Mouse (Mus musculus) central nervous system, embryonic 14 days (tissue): ENCODE data around the gene Ap3s2. TPM values are rescaled to one million over a fixed set of nuclear protein-coding genes. Genes with fewer than 3 reads are reported as not detected.

Experiments used
- polyA plus RNA-seq: library from polyadenylated mRNA; depleted of rRNA; stranded (reverse); fragments of >200 nt; gene quantifications from 2 replicates; pipeline ENCODE4 v1.2.3, GENCODE M21; 2012; rRNA removed

Gene Ap3s2
- polyA plus RNA-seq: 46.1 and 51.1 TPM in 2 replicates

DNA sequence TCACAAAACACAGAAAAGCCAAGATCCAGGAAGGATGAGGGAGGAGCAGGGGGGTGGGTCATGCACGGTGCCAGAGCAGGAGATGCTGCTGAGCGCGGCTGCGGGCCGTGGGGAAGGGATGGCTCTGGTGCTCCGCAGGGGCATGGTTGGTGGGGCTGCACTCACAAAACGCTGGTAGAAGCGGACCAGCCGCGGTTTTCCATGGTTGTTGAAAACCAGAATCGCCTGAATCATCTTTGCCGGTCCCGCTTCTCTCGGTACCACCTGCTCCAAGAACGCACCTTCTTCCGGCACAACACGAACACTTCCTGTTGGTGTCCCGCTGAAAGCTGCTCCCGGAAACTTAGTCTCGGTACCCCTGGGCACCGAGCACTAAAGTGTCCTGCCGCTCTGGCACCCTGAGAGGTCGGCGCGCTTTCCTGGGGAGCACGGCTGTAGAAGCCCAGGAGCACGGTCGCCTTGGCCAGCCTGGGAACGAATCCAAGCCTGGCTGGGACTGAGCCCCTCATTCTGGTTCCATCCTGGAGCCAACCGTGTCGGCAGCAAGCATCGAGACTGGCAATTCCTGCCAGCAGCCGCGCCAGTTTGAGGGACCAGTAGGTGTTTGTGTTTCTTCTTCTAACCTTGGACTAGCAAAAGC is at the start of gene Ap3s2:
TSS of gene Ap3s2 (minus strand) at position 306 of the 640 bp plus-strand sequence.

DNA sequence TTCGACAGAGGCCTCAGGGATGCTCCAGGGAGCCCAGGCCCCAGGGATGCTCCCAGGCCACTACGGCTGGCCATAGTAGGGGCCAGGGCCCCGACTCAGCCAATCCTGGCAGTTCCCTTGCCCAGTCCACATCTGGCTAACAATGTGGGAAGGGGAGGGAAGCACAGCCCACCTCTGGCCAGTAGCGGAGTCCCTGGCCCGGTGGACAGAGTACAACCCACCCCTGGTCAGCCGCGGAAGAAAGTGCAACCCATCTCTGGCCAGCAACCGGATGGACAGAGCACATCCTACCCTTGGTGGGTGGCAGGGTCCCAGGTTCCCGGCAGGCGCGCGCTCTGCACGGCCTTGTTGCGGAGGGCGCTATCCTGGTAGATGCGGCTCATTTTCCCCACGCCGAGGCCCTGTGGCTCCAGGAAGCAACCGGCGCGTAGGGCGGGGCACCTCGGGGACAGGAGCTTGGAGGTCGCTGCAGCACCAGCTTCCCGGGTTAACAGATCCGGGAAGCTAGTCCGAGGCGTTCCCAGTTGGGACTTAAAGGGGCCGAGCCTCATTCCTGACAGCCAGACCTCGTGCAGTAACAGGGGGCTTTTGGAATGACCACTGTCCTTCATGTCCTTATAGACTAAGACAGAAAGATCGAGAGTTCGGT is 14.5 kb upstream of the Ap3s2 start, which contains the start of gene Arpin:
TSS of gene Arpin (minus strand) at position 498 of the 649 bp plus-strand sequence.

DNA sequence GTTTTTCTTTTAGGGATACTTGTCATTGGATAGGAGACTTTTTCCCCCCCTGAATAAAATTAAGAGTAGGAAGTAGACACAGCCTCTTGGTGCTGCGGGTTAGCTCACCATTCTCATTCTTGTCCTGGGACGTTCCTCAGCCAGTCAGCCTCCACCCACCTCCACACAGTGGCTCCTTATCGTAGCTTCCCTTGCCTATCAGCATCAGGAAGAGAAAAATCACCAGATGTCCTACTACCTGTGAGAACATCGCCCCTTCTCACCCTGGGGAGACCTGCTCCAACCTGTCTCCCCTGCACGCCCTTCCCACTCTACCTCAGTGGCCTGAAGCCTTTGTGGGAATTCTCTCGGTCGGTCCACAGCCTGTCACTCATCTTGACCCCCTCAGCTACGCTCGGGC is 59.6 kb downstream of the Ap3s2 start, which contains the start of gene Anpep:
TSS of gene Anpep (minus strand) at position 249 of the 400 bp plus-strand sequence.

Other genes starting within 250 kb of the Ap3s2 start
- 7.0 and 7.3 TPM in 2 replicates for gene Kif7, start 204.9 kb downstream of the Ap3s2 start, polyA plus RNA-seq
- 0.12 and 0.20 TPM in 2 replicates for gene Plin1, start 187.7 kb downstream of the Ap3s2 start, polyA plus RNA-seq
- gene Pex11a, start 177.5 kb downstream of the Ap3s2 start, polyA plus RNA-seq: 12.4 and 14.1 TPM in 2 replicates
- gene Wdr93, start 177.5 kb downstream of the Ap3s2 start, polyA plus RNA-seq: 0.29 and 0.41 TPM in 2 replicates
- 0.05 and 0.07 TPM in 2 replicates for gene Mesp1, start 126.9 kb downstream of the Ap3s2 start, polyA plus RNA-seq
- 0.90 and 1.2 TPM in 2 replicates for gene Mesp2, start 109.9 kb downstream of the Ap3s2 start, polyA plus RNA-seq
- gene Anpep, start 59.6 kb downstream of the Ap3s2 start, polyA plus RNA-seq: 5.1 and 9.9 TPM in 2 replicates
- 10.2 and 12.0 TPM in 2 replicates for gene Arpin, start 14.7 kb upstream of the Ap3s2 start, polyA plus RNA-seq
- 29.2 and 30.0 TPM in 2 replicates for gene Zfp710, start 104.2 kb upstream of the Ap3s2 start, polyA plus RNA-seq
- 287 and 310 TPM in 2 replicates for gene Idh2, start 194.7 kb upstream of the Ap3s2 start, polyA plus RNA-seq